Mouse (Mus musculus): ENCODE results near the gene Rab15. TPM values are rescaled to one million over a fixed set of nuclear protein-coding genes. Genes with fewer than 3 reads are reported as not detected.

The Rab15 gene
- polyA plus RNA-seq, 1 experiment from 2014 or later = 11.8 TPM

- peak; percentile 78 for DNase-seq (ENCODE audit: low spot score)
- no peak overlapping the region for H3K9ac ChIP-seq (ENCODE audit: low read length)
- H3K27me3 ChIP-seq (replicated peaks; ENCODE audit: control insufficient read depth, insufficient read depth, low read length) = no peaks in the 10 kb centered on the region
- ATAC-seq = peak; percentile 67; the same call in 1 of the 2 replicates
- no peaks in the 10 kb centered on the region for H3K9me3 ChIP-seq (replicated peaks; ENCODE audit: control insufficient read depth, low read length)
- no peak overlapping the region for H3K27ac ChIP-seq (ENCODE audit: low read depth, low read length)
- 47% methylated on average over 14 of the region's 14 CpGs for WGBS
- H3K36me3 ChIP-seq (ENCODE audit: control insufficient read depth, insufficient read depth, low read length) = no peaks in the 10 kb centered on the region
- H3K4me3 ChIP-seq (ENCODE audit: low read depth, low read length) = no peak overlapping the region
- H3K4me1 ChIP-seq (ENCODE audit: control insufficient read depth, insufficient read depth, low read length) = no peaks in the 10 kb centered on the region
- H3K4me2 ChIP-seq (ENCODE audit: low read length) = no peak overlapping the region
Measured at GRCm38 (mm10) chr12:76752652-76753318, 69.9 kb downstream of the Rab15 start.

- H3K4me2 ChIP-seq (ENCODE audit: low read length) = no peak overlapping the region
- ATAC-seq (no peak), DNase-seq (ENCODE audit: low spot score) (no peak)
- H3K27me3 ChIP-seq (replicated peaks; ENCODE audit: control insufficient read depth, insufficient read depth, low read length) = no peaks in the 10 kb centered on the region
- no peaks in the 10 kb centered on the region for H3K9me3 ChIP-seq (replicated peaks; ENCODE audit: control insufficient read depth, low read length)
- H3K27ac ChIP-seq (ENCODE audit: low read depth, low read length) = no peak overlapping the region
- 80% methylated on average over 16 of the region's 16 CpGs for WGBS
- no peak overlapping the region for H3K4me3 ChIP-seq (ENCODE audit: low read depth, low read length)
- no peaks in the 10 kb centered on the region for H3K4me1 ChIP-seq (ENCODE audit: control insufficient read depth, insufficient read depth, low read length)
- no peak overlapping the region for H3K9ac ChIP-seq (ENCODE audit: low read length)
- no peaks in the 10 kb centered on the region for H3K36me3 ChIP-seq (ENCODE audit: control insufficient read depth, insufficient read depth, low read length)
Measured at GRCm38 (mm10) chr12:76750866-76751459, 71.7 kb downstream of the Rab15 start.

Other genes starting within 250 kb of the Rab15 start
- gene Sptb, start 112.4 kb downstream of the Rab15 start, polyA plus RNA-seq (2014; fragmentation: Nextera tagmentation; extraction: Ambion mirVana) = 0.90 and 2.0 TPM in 2 replicates
- gene Churc1, start 57.4 kb downstream of the Rab15 start, polyA plus RNA-seq (2014; fragmentation: Nextera tagmentation; extraction: Ambion mirVana) = 96.0 and 114 TPM in 2 replicates
- 38.2 and 39.0 TPM in 2 replicates for gene Fntb, start 57.3 kb downstream of the Rab15 start, polyA plus RNA-seq (2014; fragmentation: Nextera tagmentation; extraction: Ambion mirVana)
- not detected in 2 replicates for gene Gpx2, start 27.4 kb downstream of the Rab15 start, polyA plus RNA-seq (2014; fragmentation: Nextera tagmentation; extraction: Ambion mirVana)
- 105 and 109 TPM in 2 replicates for gene Max, start 139.3 kb upstream of the Rab15 start, polyA plus RNA-seq (2014; fragmentation: Nextera tagmentation; extraction: Ambion mirVana)

Data from forebrain, embryonic 14.5 days (tissue).